Mouse (Mus musculus) T-helper 2 cell (primary cell): ENCODE data around the gene Defb19.

Experiments
- in situ Hi-C: fragments of 300-600 bp; cut with MboI, MseI; formaldehyde crosslinking; loops from one replicate; pipeline ENCODE4 v1.15.1; 2025; ENCODE audit warnings: high pct_unique_total_duplicates

Defb19 gene

GRCm38 (mm10) chr2:152580107-152580506, at the start of gene Defb19:
Gene Defb19 (minus strand): TSS chr2:152580312.
- in situ Hi-C loops, result loop anchor here (5.0 kb wide), 1 partner anchor 43 kb away; no protein-coding TSS in a partner anchor

DNA sequence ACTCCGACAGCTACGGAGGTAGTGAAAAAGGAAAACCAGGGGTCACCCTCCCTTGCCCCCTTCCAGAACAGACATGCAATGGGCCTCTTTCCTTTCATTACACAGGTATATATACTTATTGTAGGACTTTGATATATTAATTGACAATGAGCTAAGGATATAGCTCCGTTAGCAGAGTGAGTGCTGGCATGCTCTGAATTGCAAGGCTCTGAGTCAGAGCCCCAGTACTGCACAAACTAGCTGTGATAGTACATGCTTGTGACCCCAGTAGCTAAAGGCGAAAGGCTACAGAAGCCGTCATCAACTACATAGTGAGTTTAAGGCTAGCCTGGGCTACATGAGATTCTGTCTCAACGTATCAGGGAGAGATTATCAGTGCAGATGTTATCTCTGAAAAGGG, 49.8 kb upstream of the Defb19 start:
- in situ Hi-C loops, result no loop called here

- in situ Hi-C loops, result no loop called here
Observed at GRCm38 (mm10) chr2:152629239-152629638, 49.1 kb upstream of the Defb19 start.

DNA sequence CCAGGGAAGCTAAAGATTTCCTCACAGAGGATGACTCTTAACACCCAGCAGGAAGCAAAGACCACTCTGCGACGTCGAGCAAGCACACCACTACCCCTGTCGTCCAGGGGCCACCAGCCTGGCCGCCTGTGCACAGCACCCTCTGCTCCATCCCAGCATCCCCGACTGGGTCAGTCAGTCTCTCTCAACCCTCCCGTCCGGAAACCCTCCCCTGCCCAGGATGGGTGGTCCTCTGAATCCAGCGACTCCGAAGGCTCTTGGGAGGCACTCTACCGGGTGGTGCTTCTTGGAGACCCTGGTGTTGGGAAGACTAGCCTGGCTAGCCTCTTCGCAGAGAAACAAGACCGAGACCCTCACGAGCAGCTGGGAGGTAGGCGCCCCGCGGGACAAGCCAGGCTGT, 48.0 kb upstream of the Defb19 start:
- in situ Hi-C loops, result no loop called here

- in situ Hi-C loops, result no loop called here
Observed at GRCm38 (mm10) chr2:152626774-152627591, 46.9 kb upstream of the Defb19 start, which contains the start of gene Rem1. Gene Rem1 (plus strand): TSS chr2:152626951.

GRCm38 (mm10) chr2:152625256-152625655, 45.1 kb upstream of the Defb19 start:
- in situ Hi-C loops, result no loop called here

GRCm38 (mm10) chr2:152624566-152624965, 44.5 kb upstream of the Defb19 start:
- in situ Hi-C loops, result loop anchor here (5.0 kb wide), 1 partner anchor 33 kb away; no protein-coding TSS in a partner anchor

DNA sequence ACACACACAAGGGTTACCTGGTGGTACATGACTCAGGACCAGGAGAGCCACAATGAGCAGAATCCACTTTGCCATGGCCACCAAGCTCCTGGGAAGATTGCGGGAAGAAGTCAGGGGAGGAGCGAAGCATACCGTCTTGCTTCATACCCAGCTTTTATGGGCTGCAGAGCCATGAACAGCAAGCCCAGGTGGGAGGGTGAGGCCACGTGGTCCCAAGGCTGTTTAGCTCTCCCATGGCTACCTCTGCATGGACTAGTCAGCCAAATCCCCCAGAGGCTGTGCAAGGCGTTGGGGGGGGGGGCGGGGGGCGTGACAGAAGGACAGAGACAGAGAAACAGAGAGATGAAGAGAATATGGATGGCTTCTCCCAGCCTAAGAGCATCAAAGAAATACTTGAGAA, 42.8 kb upstream of the Defb19 start, which contains the start of gene Defb25:
Gene Defb25, minus strand, starts transcription at position 101 of the 400 bp plus-strand sequence.
- in situ Hi-C loops, result loop anchor here (5.0 kb wide), 1 partner anchor 34 kb away; no protein-coding TSS in a partner anchor

DNA sequence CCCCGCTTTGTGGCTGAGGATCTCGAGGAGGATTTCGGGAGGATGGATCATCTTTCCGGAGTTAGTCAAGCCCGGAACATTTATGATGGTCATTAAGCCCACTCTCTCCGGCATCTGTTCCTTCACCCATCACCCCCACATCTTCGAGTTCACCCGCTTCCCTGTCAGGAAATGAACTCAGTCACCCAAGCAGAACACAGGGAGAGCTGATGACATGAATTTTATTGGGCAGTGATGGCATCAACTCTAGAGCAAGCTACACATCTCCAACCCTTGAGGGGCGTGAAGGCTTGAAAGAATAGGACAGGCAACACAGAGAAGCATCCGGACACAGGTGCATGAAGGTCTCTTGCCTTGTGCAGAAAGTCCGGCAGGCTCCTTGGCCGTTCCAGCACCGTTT, 42.0 kb upstream of the Defb19 start:
- in situ Hi-C loops, result loop anchor here (5.0 kb wide), 1 partner anchor 35 kb away; no protein-coding TSS in a partner anchor

DNA sequence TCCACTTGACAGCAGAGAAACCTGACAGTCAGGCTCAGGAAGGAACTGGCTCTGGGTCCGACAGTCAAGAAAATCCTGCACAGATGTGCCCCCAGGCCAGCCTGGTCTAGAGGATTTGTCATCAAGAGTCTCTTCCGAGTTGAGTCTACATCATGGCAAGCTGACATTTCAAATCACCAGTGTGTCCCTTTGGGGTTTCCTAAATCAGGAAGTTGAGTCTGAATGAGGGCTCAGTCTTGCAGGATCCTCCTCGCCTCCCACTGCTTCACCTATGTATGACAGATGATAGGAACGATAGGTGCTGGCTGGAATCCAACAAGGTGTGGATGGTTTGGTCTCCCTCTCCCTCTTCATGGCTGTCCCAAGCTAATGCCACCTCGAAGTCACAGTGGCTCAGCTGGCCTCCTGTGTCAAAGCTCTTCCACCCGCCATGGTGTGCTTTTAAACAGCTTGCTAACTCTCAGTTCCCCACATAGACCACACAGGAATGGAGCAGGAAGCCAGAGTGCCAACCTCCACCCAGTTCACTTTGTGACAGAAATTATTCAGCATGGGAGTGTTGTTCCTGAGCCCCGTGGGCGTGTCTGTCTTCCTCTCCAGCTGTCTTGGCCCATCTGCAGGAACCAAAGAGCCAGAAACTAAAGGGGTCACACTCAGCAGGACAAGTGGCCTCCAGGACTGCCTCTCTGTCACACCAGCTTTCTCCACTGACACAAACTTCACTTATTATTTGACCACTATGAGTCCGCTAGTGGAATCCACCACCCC, 40.4 kb upstream of the Defb19 start:
- in situ Hi-C loops, result loop anchor here (5.0 kb wide), 1 partner anchor 37 kb away; no protein-coding TSS in a partner anchor

- in situ Hi-C loops, result no loop called here
Observed at GRCm38 (mm10) chr2:152617374-152617773, 37.3 kb upstream of the Defb19 start.

- in situ Hi-C loops, result no loop called here
Observed at GRCm38 (mm10) chr2:152616470-152616869, 36.4 kb upstream of the Defb19 start.

GRCm38 (mm10) chr2:152615563-152615962, 35.5 kb upstream of the Defb19 start:
- in situ Hi-C loops, result no loop called here

DNA sequence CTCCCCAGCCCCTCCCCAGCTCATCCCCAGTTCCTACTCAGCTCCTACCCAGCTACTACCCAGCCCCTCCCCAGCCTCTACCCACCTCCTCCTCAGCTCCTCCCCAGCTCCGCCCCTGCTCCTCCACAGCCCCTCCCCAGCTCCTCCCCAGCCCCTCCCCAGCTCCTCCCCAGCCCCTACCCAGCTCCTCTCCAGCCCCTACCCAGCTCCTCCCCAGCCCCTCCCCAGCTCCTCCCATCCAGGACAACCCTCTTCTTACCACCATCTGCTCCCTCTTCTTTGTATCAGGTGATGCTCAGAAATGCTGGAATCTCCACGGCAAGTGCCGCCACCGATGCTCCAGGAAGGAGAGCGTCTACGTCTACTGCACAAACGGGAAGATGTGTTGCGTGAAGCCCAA, 32.1 kb upstream of the Defb19 start:
- in situ Hi-C loops, result no loop called here

DNA sequence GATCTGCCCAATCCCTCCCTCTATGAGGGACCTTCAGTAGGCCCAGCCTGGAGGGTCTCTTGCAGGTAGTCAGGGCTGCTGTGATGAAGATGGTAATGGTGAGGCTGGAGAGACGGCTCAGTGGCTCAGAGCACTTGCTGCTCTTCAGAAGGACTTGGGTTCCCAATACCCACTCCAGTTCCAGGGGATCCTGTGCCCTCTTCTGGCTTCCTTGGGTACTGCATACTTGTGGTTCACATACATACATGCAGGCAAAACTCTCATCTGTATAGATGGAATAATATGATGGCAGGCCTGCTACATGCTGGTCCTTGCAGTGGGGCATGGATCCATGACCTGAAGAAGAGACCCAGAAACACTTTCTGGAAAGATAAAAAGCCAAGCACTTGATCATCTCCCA, 28.6 kb upstream of the Defb19 start:
- in situ Hi-C loops, result no loop called here

DNA sequence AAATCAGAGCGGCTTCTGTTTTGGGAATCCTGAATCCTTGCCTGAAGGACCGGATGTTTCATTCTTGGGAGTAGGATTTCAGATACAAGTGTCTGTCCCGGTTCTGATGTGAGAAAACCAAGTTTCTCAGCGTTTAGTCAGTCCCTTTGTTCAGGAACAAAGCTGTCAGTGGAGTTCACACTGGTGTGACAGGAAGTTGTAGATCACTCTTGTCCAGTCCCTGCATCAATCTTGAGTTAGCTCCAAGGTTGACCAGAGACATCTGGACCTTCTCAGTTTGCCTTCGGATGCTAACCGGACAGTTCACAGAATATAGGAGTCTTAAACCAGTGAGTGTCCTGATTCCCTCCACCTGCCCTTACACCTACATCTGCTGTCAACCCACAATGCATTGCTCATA, 27.6 kb upstream of the Defb19 start:
- in situ Hi-C loops, result no loop called here

DNA sequence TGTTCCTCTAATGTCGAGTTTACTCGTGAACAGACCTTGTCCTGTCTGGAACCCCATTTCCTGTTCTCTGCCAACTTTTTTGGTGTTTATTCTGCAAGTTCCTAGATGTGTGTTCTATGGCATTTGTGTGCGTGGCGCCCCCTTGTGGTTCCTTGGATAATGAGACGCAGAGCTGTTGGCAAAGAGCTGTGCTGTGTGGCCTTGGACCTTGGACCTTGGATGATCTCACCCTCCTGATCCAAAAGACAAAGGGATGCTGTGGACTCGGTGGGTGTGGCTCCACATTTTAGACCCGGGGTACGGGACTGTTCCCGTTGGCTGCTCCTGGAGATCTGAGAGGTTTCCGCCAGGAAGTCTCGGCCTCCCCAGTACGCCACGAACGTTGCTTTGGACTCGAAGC, 23.9 kb upstream of the Defb19 start, which contains the start of gene Defb36:
Gene Defb36, plus strand, starts transcription at position 271 of the 400 bp plus-strand sequence.
- in situ Hi-C loops, result no loop called here

GRCm38 (mm10) chr2:152601275-152601960, 21.3 kb upstream of the Defb19 start:
- in situ Hi-C loops, result no loop called here

GRCm38 (mm10) chr2:152600076-152600475, 20.0 kb upstream of the Defb19 start:
- in situ Hi-C loops, result no loop called here

- in situ Hi-C loops, result no loop called here
Observed at GRCm38 (mm10) chr2:152599299-152599698, 19.2 kb upstream of the Defb19 start, which contains the start of gene Defb45. Gene Defb45 (minus strand): TSS chr2:152599399.

DNA sequence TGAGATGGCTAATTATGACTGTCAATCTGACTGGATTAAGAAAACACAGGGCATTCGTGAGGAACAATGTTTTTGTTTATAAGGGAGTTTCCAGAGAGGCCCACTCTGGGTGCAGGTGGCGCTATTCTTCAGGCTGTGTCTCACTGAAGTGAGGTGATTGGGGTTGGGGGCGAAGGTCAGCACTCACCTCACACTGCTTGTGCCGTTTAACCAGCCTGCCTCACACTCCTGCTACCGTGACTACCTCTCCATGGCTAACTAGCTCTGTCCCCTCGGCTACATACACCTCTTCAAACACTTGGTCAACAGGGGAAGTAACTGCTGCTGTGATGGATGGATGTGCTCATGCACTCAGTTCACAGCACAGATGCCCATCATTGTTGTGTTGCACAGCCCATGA, 8.9 kb upstream of the Defb19 start:
- in situ Hi-C loops, result no loop called here

DNA sequence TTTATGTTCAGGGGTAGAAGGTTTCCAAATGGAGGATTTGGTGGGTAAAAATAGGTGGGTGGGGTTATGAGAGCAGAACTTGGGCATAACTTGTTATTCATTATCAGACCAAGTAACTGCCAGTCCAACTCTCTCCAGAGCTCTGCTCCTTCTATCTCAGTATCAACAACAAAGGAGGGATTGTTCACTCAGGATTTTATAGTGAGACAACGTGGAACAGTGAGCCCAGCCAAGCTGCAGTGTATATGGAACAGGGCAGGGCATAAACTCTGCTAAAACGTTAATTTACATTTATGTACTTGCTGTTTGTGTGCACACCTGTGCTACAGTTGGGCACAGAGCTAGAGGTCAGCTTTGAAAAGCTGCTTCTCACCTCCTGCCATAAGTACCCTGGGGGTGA, 8.3 kb upstream of the Defb19 start:
- in situ Hi-C loops, result no loop called here
